8 mouse cellular contexts compared by ENCODE assay signal in the genomic region with DNA sequence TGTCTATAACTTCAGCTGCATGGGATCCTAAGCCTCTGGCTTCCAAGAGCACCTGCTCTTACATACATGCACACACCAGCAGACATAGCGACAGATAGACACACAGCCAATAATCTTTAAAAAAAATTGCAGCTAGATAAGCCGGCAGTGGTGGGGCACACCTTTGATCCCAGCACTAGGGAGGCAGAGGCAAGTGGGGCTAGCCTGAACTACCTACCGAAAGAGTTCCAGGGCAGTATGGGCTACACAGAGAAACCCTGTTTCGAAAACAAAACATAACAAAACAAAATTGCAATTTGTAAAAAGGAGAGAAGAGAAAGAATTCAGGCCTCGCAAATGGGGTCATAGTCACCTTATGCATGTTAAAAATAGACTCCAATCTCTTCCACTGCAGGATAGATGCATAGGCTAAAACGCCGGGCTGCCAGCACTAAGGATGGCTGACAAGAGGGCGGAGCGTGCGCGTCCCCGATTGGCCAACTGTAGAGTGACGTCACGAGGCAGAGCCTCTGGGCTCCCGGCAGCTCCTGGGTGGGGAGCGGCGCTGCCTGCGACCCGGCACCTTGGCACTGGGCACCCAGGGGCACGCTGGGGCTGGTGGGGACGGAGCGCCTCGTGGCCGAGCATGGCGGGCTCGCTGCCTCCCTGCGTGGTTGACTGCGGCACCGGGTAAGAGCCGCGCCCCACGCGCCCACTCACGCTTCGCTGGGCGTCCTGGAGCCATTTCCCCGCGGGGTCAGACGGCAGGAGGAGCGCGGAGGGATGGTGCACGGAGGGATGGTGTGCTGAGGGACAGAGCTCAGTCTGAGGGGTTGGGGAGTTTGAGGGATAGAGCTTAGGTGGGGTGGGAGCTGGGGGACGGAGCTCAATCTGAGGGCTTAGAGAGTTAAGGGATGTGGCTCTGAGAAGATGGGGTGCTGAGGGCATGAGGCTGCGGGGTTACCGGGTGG. TPM values are rescaled to one million over a fixed set of nuclear protein-coding genes. Genes with fewer than 3 reads are reported as not detected.
A peak's percentile ranks its signal among the peaks of the same experiment; 100 is the strongest.
DNase-seq lines count a peak whose midpoint lies in the region; ATAC-seq and TF ChIP-seq lines count a peak whose summit lies in the region.

A gene (plus strand): TSS at position 538 of the 950 bp plus-strand sequence.

- TF ChIP-seq POLR2A in bone marrow macrophage, adult 2 months (IDR thresholded peaks at IDR 0.05; ENCODE audit: borderline replicate concordance, low read depth, low read length): no peak
- TF ChIP-seq POLR2A in limb, embryonic 14.5 days (IDR thresholded peaks at IDR 0.05; ENCODE audit: borderline replicate concordance, extremely low read depth, insufficient read depth, insufficient read length): 0 out of 2 replicates have a peak, but pooled peaks have one; percentile 23
- TF ChIP-seq POLR2A in spleen, adult 2 months (IDR thresholded peaks at IDR 0.05; ENCODE audit: low read depth, low read length): no peak

- H3K36me3 ChIP-seq in embryonic facial prominence, embryonic 15.5 days: no peaks in the 10 kb centered on the region
- no peaks in the 10 kb centered on the region for H3K36me3 ChIP-seq in heart, embryonic 10.5 days
- no peaks in the 10 kb centered on the region for H3K36me3 ChIP-seq in kidney, embryonic 14.5 days (ENCODE audit: control insufficient read depth, insufficient read depth, low read length)
- H3K36me3 ChIP-seq in limb, embryonic 14.5 days (ENCODE audit: control insufficient read depth, insufficient read depth, low read length): no peaks in the 10 kb centered on the region
- H3K36me3 ChIP-seq in midbrain, embryonic 16.5 days (ENCODE audit: control insufficient read depth, insufficient read depth, low read length): no peaks in the 10 kb centered on the region
- no peaks in the 10 kb centered on the region for H3K36me3 ChIP-seq in spleen, adult 2 months (ENCODE audit: control insufficient read depth, insufficient read depth, low read length)

- peaks cover 3% of the 10 kb centered on the region; the same call in 1 of the 2 replicates for H3K27me3 ChIP-seq in embryonic facial prominence, embryonic 15.5 days
- H3K27me3 ChIP-seq in heart, embryonic 10.5 days (ENCODE audit: insufficient read depth, poor library complexity, severe bottlenecking): no peaks in the 10 kb centered on the region; the same call in 1 of the 2 replicates
- H3K27me3 ChIP-seq in kidney, embryonic 14.5 days (ENCODE audit: control insufficient read depth, insufficient read depth, low read length): no peaks in the 10 kb centered on the region
- H3K27me3 ChIP-seq in limb, embryonic 14.5 days (ENCODE audit: control insufficient read depth, insufficient read depth, low read length): 0 out of 2 replicates have a peak, but pooled peaks cover 4% of the 10 kb centered on the region
- no peaks in the 10 kb centered on the region for H3K27me3 ChIP-seq in midbrain, embryonic 16.5 days (ENCODE audit: control insufficient read depth, insufficient read depth, low read depth, low read length)
- H3K27me3 ChIP-seq in spleen, adult 2 months (ENCODE audit: control insufficient read depth, insufficient read depth, low read length): no peaks in the 10 kb centered on the region

- no peak within 1 kb of the TSS for H3K27ac ChIP-seq in bone marrow macrophage, adult 2 months (ENCODE audit: insufficient read depth, low read depth, low read length)
- H3K27ac ChIP-seq in embryonic facial prominence, embryonic 15.5 days (replicated peaks): no peak within 1 kb of the TSS
- peak within 1 kb of the TSS; percentile 90 for H3K27ac ChIP-seq in heart, embryonic 10.5 days
- H3K27ac ChIP-seq in kidney, embryonic 14.5 days (ENCODE audit: low read depth, low read length): no peak within 1 kb of the TSS
- no peak within 1 kb of the TSS for H3K27ac ChIP-seq in limb, embryonic 14.5 days (replicated peaks; ENCODE audit: low read depth, low read length)
- peak within 1 kb of the TSS; percentile 52 for H3K27ac ChIP-seq in midbrain, embryonic 16.5 days (ENCODE audit: low read length)
- H3K27ac ChIP-seq in spleen, adult 2 months (ENCODE audit: insufficient read depth, low read length): 0 out of 2 replicates have a peak within 1 kb of the TSS, but pooled peaks have one; percentile 20

- H3K4me3 ChIP-seq in bone marrow macrophage, adult 2 months (ENCODE audit: insufficient read depth, low read length): peak within 1 kb of the TSS; percentile 94
- H3K4me3 ChIP-seq in embryonic facial prominence, embryonic 15.5 days (replicated peaks): peak within 1 kb of the TSS; percentile 69
- H3K4me3 ChIP-seq in heart, embryonic 10.5 days: peak within 1 kb of the TSS; percentile 91
- peak within 1 kb of the TSS; percentile 73 for H3K4me3 ChIP-seq in kidney, embryonic 14.5 days (ENCODE audit: low read length)
- H3K4me3 ChIP-seq in limb, embryonic 14.5 days (replicated peaks; ENCODE audit: low read length): peak within 1 kb of the TSS; percentile 66
- H3K4me3 ChIP-seq in midbrain, embryonic 16.5 days (ENCODE audit: low read depth, low read length): peak within 1 kb of the TSS; percentile 87
- H3K4me3 ChIP-seq in spleen, adult 2 months (ENCODE audit: extremely low read depth, insufficient read depth, insufficient read length): peak within 1 kb of the TSS; percentile 75

- peaks cover 31% of the 10 kb centered on the region for H3K4me1 ChIP-seq in bone marrow macrophage, adult 2 months (ENCODE audit: control insufficient read depth, insufficient read depth, low read length)
- 0 out of 2 replicates have a peak, but pooled peaks cover 4% of the 10 kb centered on the region for H3K4me1 ChIP-seq in embryonic facial prominence, embryonic 15.5 days
- H3K4me1 ChIP-seq in heart, embryonic 10.5 days: peaks cover 30% of the 10 kb centered on the region
- 0 out of 2 replicates have a peak, but pooled peaks cover 3% of the 10 kb centered on the region for H3K4me1 ChIP-seq in kidney, embryonic 14.5 days (ENCODE audit: control insufficient read depth, insufficient read depth, low read length)
- no peaks in the 10 kb centered on the region for H3K4me1 ChIP-seq in limb, embryonic 14.5 days (ENCODE audit: control insufficient read depth, insufficient read depth, low read length)
- peaks cover 11% of the 10 kb centered on the region for H3K4me1 ChIP-seq in midbrain, embryonic 16.5 days (ENCODE audit: control insufficient read depth, insufficient read depth, low read length)
- peaks cover 2% of the 10 kb centered on the region for H3K4me1 ChIP-seq in spleen, adult 2 months (ENCODE audit: control insufficient read depth, insufficient read depth, insufficient read length)

- DNase-seq in A20 (ENCODE audit: low read depth, low spot score): peak; percentile 92
- DNase-seq in heart, embryonic 10.5 days (ENCODE audit: low spot score): peak; percentile 92
- peak; percentile 91 for DNase-seq in limb, embryonic 14.5 days (ENCODE audit: low spot score)
- DNase-seq in spleen, adult 2 months (ENCODE audit: low read depth in 1 of 2, low spot score in 2 of 2): peak; percentile 46 to 85

- H3K4me2 ChIP-seq in embryonic facial prominence, embryonic 15.5 days (replicated peaks): peak within 1 kb of the TSS; percentile 92
- peak within 1 kb of the TSS; percentile 98 for H3K4me2 ChIP-seq in kidney, embryonic 14.5 days (replicated peaks; ENCODE audit: low read depth, low read length)
- H3K4me2 ChIP-seq in limb, embryonic 14.5 days (replicated peaks; ENCODE audit: low read depth, low read length, severe bottlenecking): peak within 1 kb of the TSS; percentile 93
- H3K4me2 ChIP-seq in midbrain, embryonic 16.5 days (ENCODE audit: low read length): peak within 1 kb of the TSS; percentile 74

- peak within 1 kb of the TSS; percentile 41 for H3K9ac ChIP-seq in embryonic facial prominence, embryonic 15.5 days
- H3K9ac ChIP-seq in kidney, embryonic 14.5 days (ENCODE audit: low read depth, low read length): peak within 1 kb of the TSS; percentile 69
- H3K9ac ChIP-seq in limb, embryonic 14.5 days (ENCODE audit: low read depth, low read length, severe bottlenecking): peak within 1 kb of the TSS; percentile 56
- H3K9ac ChIP-seq in midbrain, embryonic 16.5 days (ENCODE audit: low read depth, low read length): peak within 1 kb of the TSS; percentile 84

- peak; percentile 90 for ATAC-seq in embryonic facial prominence, embryonic 15.5 days (ENCODE audit: insufficient number of reproducible peaks, low FRiP score, low TSS enrichment, low read depth)
- ATAC-seq in kidney, embryonic 14.5 days (ENCODE audit: low FRiP score, low TSS enrichment): peak; percentile 97
- ATAC-seq in limb, embryonic 14.5 days (ENCODE audit: low FRiP score, low read depth): peak; percentile 98
- ATAC-seq in midbrain, embryonic 16.5 days: peak; percentile 98

- WGBS in embryonic facial prominence, embryonic 15.5 days: 2% methylated on average over 45 of the region's 45 CpGs
- 2% methylated on average over 45 of the region's 45 CpGs for WGBS in heart, embryonic 10.5 days
- 3% methylated on average over 41 of the region's 45 CpGs for WGBS in kidney, embryonic 14.5 days
- WGBS in limb, embryonic 14.5 days: 3% methylated on average over 44 of the region's 45 CpGs
- 3% methylated on average over 45 of the region's 45 CpGs for WGBS in midbrain, embryonic 16.5 days
- WGBS in spleen, adult 2 months: 4% methylated on average over 45 of the region's 45 CpGs

- no peak for TF ChIP-seq CTCF in bone marrow macrophage, adult 2 months (IDR thresholded peaks at IDR 0.05; ENCODE audit: low read depth, low read length)
- no peak for TF ChIP-seq CTCF in spleen, adult 2 months (IDR thresholded peaks at IDR 0.05; ENCODE audit: extremely low read depth, insufficient read depth, insufficient read length, insufficient replicate concordance)

- H3K9me3 ChIP-seq in embryonic facial prominence, embryonic 15.5 days (replicated peaks): no peaks in the 10 kb centered on the region
- H3K9me3 ChIP-seq in heart, embryonic 10.5 days: no peaks in the 10 kb centered on the region
- no peaks in the 10 kb centered on the region for H3K9me3 ChIP-seq in kidney, embryonic 14.5 days (ENCODE audit: control insufficient read depth, low read length)
- no peaks in the 10 kb centered on the region for H3K9me3 ChIP-seq in limb, embryonic 14.5 days (ENCODE audit: control insufficient read depth, low read length)
- no peaks in the 10 kb centered on the region for H3K9me3 ChIP-seq in midbrain, embryonic 16.5 days (replicated peaks; ENCODE audit: control insufficient read depth, low read length, poor library complexity, severe bottlenecking)

RNA-seq across cellular contexts. Expression of the gene that starts here (rescaled TPM):
- polyA plus RNA-seq in bone marrow macrophage, adult 2 months (2012; ENCODE audit: insufficient read depth, insufficient read length, missing spikeins): not detected in 2 replicates
- polyA plus RNA-seq in embryonic facial prominence, embryonic 15.5 days (2015; fragmentation: Nextera tagmentation; extraction: Ambion mirVana): 5.2 and 7.0 TPM in 2 replicates
- polyA plus RNA-seq in heart, embryonic 10.5 days (2016; fragmentation: Nextera tagmentation; extraction: Ambion mirVana): 22.7 and 40.6 TPM in 2 replicates
- polyA plus RNA-seq in kidney, embryonic 14.5 days (2014; fragmentation: Nextera tagmentation; extraction: Ambion mirVana): 5.0 and 5.7 TPM in 2 replicates
- polyA plus RNA-seq in limb, embryonic 14.5 days (2012; rRNA removed): 2.2 and 2.3 TPM in 2 replicates
- 4.2 and 4.6 TPM in 2 replicates for polyA plus RNA-seq in limb, embryonic 14.5 days (2014; fragmentation: Nextera tagmentation; extraction: Ambion mirVana)
- 37.9 and 44.5 TPM in 2 replicates for polyA plus RNA-seq in midbrain, embryonic 16.5 days (2015; fragmentation: Nextera tagmentation; extraction: Ambion mirVana)
- 0.76 and 0.85 TPM in 2 replicates for polyA plus RNA-seq in spleen, adult 2 months (2012; rRNA removed)

Comparison
In these comparisons a context has a peak if more than half of its experiments do, and no peak if none do; other contexts are left out.
1. Peak in DNase-seq, H3K4me3 ChIP-seq and H3K27ac ChIP-seq in spleen, adult 2 months; RNA of the gene not detected or under 1 TPM.
2. H3K27ac ChIP-seq: peak in heart, embryonic 10.5 days (single experiment) and midbrain, embryonic 16.5 days (single experiment); none in bone marrow macrophage, adult 2 months (single experiment), embryonic facial prominence, embryonic 15.5 days (single experiment), kidney, embryonic 14.5 days (single experiment) and limb, embryonic 14.5 days (single experiment).
3. Peak in every context shown above with its lines, with median percentiles within 50 percentile points of each other: DNase-seq, H3K4me3 ChIP-seq, ATAC-seq, H3K4me2 ChIP-seq and H3K9ac ChIP-seq.